Mouse (Mus musculus): ENCODE results near the gene Npas3.

DNA sequence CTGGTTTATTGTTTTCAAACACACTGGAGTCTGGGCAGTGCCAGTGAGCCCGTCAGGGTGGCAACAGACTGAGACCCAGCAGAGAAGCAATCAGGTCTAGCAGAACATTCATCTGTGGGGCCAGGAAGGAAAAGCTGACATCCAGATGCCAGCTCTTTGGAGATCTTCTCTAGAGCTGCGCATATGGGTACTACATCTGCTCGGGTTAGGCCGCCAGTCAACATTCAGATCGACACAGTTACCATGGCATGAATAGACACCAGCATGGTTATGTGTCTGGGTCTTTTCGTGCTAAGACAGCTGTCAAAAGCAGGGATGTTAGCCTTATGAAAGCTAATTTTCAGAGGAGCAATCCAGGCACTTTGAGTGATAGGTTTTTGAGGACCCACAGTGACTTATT, 407.8 kb downstream of the Npas3 start:
- TF ChIP-seq POLR2A (IDR thresholded peaks at IDR 0.05; ENCODE audit: control insufficient read depth, extremely low read depth, insufficient read depth, low read length, poor library complexity) (no peak), CTCF (IDR thresholded peaks at IDR 0.05; ENCODE audit: borderline replicate concordance, control insufficient read depth, extremely low read depth, insufficient read depth, low read length, poor library complexity) (no peak)
